Mouse (Mus musculus): ENCODE measurements around the gene Tatdn2. TPM values are rescaled to one million over a fixed set of nuclear protein-coding genes. Genes with fewer than 3 reads are reported as not detected.
"Not testable (repeated sequence)": the region's sequence is repeated elsewhere in the genome, so short reads cannot be mapped to it uniquely, and the experiment has no call there.

Tatdn2 gene
- polyA plus RNA-seq, 2 experiments = 1.9 to 22.0 TPM

- Histone ChIP-seq H3K9me3 (ENCODE audit: control insufficient read depth, low read length) (no peaks in the 10 kb centered on the region), H3K27me3 (ENCODE audit: control insufficient read depth, insufficient read depth, low read length) (no peaks in the 10 kb centered on the region), H3K4me3 (replicated peaks; ENCODE audit: low read length) (no peak overlapping the region), H3K9ac (ENCODE audit: low read depth, low read length, severe bottlenecking) (no peak overlapping the region), H3K4me2 (replicated peaks; ENCODE audit: low read depth, low read length, severe bottlenecking) (no peak overlapping the region), H3K27ac (replicated peaks; ENCODE audit: low read depth, low read length) (no peak overlapping the region), H3K4me1 (ENCODE audit: control insufficient read depth, insufficient read depth, low read length) (0 out of 2 replicates have a peak, but pooled peaks cover 14% of the 10 kb centered on the region), H3K36me3 (ENCODE audit: control insufficient read depth, insufficient read depth, low read length) (no peaks in the 10 kb centered on the region)
- WGBS = 84% methylated on average over 7 of the region's 7 CpGs
- TF ChIP-seq POLR2A (IDR thresholded peaks at IDR 0.05; ENCODE audit: borderline replicate concordance, extremely low read depth, insufficient read depth, insufficient read length) = no peak
- DNase-seq (ENCODE audit: low spot score) (no peak), ATAC-seq (ENCODE audit: low FRiP score, low read depth) (no peak)
These were observed 32.5 kb upstream of the Tatdn2 start for GRCm38 (mm10) chr6:113664305-113664704.

- TF ChIP-seq POLR2A (IDR thresholded peaks at IDR 0.05; ENCODE audit: borderline replicate concordance, extremely low read depth, insufficient read depth, insufficient read length) = no peak
- Histone ChIP-seq H3K4me2 (replicated peaks; ENCODE audit: low read depth, low read length, severe bottlenecking) (no peak overlapping the region), H3K9ac (ENCODE audit: low read depth, low read length, severe bottlenecking) (no peak overlapping the region), H3K27ac (replicated peaks; ENCODE audit: low read depth, low read length) (0 out of 2 replicates have a peak overlapping the region, but pooled peaks have one; percentile 26), H3K4me3 (replicated peaks; ENCODE audit: low read length) (no peak overlapping the region), H3K36me3 (ENCODE audit: control insufficient read depth, insufficient read depth, low read length) (no peaks in the 10 kb centered on the region), H3K27me3 (ENCODE audit: control insufficient read depth, insufficient read depth, low read length) (no peaks in the 10 kb centered on the region), H3K4me1 (ENCODE audit: control insufficient read depth, insufficient read depth, low read length) (0 out of 2 replicates have a peak, but pooled peaks cover 6% of the 10 kb centered on the region), H3K9me3 (ENCODE audit: control insufficient read depth, low read length) (no peaks in the 10 kb centered on the region)
- 42% methylated on average over 8 of the region's 8 CpGs for WGBS
- ATAC-seq (ENCODE audit: low FRiP score, low read depth) (no peak), DNase-seq (ENCODE audit: low spot score) (no peak)
These were observed 29.2 kb upstream of the Tatdn2 start for GRCm38 (mm10) chr6:113667611-113668122.

DNA sequence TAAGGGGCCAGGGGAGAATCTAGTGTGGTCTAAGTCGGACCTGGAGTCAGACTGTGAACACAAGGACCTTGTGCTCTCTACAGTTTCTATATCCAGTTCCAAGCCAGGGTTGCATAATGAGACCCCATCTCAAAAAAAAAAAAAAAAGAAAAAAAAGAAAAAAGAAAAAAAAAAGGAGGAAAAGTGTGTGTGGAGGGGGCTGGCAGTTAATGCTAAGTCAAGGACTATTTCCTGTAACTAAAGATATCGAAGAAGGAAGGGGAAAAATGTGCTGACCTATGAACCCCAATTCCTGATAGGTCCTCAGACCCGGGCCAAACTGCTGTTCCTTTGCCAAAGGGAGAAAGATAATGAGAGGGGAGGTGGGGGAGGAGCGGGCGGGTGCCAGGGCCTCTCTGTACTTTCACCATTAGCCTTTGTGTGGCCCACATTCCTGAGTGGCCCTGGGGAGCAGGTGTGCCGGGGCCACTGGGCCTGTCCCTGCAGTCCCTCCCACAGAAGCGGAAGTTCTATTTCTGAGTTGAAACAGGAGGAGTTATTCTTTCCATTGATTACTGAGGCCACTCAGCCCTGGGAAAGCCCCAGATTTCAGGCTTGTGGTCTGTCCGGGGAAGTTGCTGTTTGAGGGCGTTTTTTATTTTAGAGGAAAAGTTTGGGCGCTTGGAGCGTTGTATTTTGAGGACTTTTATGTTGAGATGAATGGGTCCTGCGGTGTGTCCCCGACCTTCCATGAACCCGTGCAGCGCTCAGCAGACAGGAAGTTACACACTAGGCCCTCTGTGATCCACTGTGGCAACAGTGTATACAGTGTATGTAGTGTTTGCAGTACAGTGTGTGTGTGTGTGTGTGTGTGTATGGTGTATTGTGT is 28.3 kb upstream of the Tatdn2 start:
- 40% methylated on average over 15 of the region's 15 CpGs for WGBS
- H3K9ac ChIP-seq (ENCODE audit: low read depth, low read length, severe bottlenecking) = no peak overlapping the region
- peak; percentile 26 for DNase-seq (ENCODE audit: low spot score)

DNA sequence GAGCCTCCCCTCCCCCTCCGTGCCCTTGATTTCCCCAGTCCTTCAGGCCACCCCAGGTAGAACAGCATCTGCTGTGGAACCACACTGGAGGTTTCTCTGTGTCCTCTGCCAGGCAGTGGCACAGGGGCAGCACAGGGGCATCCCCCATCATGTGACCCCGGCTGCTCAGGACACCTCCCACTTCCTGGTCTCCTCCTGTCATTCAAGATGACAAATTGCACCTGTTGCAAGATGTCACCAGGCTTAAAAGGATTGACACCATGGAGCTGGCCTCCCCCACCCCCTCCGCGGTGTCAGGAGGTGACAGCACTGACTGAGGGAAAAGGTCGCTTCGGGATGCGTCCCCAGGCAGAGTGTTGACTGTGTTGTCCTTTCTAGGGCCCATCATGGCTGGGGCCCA is 27.0 kb upstream of the Tatdn2 start:
- Histone ChIP-seq H3K36me3 (ENCODE audit: control insufficient read depth, insufficient read depth, low read length) (no peaks in the 10 kb centered on the region), H3K4me1 (ENCODE audit: control insufficient read depth, insufficient read depth, low read length) (0 out of 2 replicates have a peak, but pooled peaks cover 6% of the 10 kb centered on the region), H3K4me3 (replicated peaks; ENCODE audit: low read length) (no peak overlapping the region), H3K9ac (ENCODE audit: low read depth, low read length, severe bottlenecking) (no peak overlapping the region), H3K27me3 (ENCODE audit: control insufficient read depth, insufficient read depth, low read length) (no peaks in the 10 kb centered on the region), H3K27ac (replicated peaks; ENCODE audit: low read depth, low read length) (no peak overlapping the region), H3K9me3 (ENCODE audit: control insufficient read depth, low read length) (no peaks in the 10 kb centered on the region), H3K4me2 (replicated peaks; ENCODE audit: low read depth, low read length, severe bottlenecking) (no peak overlapping the region)
- DNase-seq (ENCODE audit: low spot score) = no peak
- no peak for ATAC-seq (ENCODE audit: low FRiP score, low read depth)
- TF ChIP-seq POLR2A (IDR thresholded peaks at IDR 0.05; ENCODE audit: borderline replicate concordance, extremely low read depth, insufficient read depth, insufficient read length) = no peak
- WGBS = 54% methylated on average over 7 of the region's 7 CpGs

More for the DNA sequence above, 28.3 kb upstream of the Tatdn2 start:
- H3K4me1 ChIP-seq (ENCODE audit: control insufficient read depth, insufficient read depth, low read length) = 0 out of 2 replicates have a peak, but pooled peaks cover 6% of the 10 kb centered on the region
- no peak for TF ChIP-seq POLR2A (IDR thresholded peaks at IDR 0.05; ENCODE audit: borderline replicate concordance, extremely low read depth, insufficient read depth, insufficient read length)
- peak overlapping the region; percentile 49 for H3K27ac ChIP-seq (replicated peaks; ENCODE audit: low read depth, low read length)
- ATAC-seq (ENCODE audit: low FRiP score, low read depth) = peak; percentile 68
- no peaks in the 10 kb centered on the region for H3K36me3 ChIP-seq (ENCODE audit: control insufficient read depth, insufficient read depth, low read length)
- no peaks in the 10 kb centered on the region for H3K27me3 ChIP-seq (ENCODE audit: control insufficient read depth, insufficient read depth, low read length)
- H3K4me2 ChIP-seq (replicated peaks; ENCODE audit: low read depth, low read length, severe bottlenecking) = no peak overlapping the region
- no peaks in the 10 kb centered on the region for H3K9me3 ChIP-seq (ENCODE audit: control insufficient read depth, low read length)
- no peak overlapping the region for H3K4me3 ChIP-seq (replicated peaks; ENCODE audit: low read length)

- not testable (repeated sequence) for H3K36me3 ChIP-seq (ENCODE audit: control insufficient read depth, insufficient read depth, low read length); H3K9me3 ChIP-seq (ENCODE audit: control insufficient read depth, low read length); ATAC-seq (ENCODE audit: low FRiP score, low read depth); H3K4me2 ChIP-seq (replicated peaks; ENCODE audit: low read depth, low read length, severe bottlenecking); DNase-seq (ENCODE audit: low spot score); H3K27ac ChIP-seq (replicated peaks; ENCODE audit: low read depth, low read length); H3K27me3 ChIP-seq (ENCODE audit: control insufficient read depth, insufficient read depth, low read length); H3K4me1 ChIP-seq (ENCODE audit: control insufficient read depth, insufficient read depth, low read length); H3K9ac ChIP-seq (ENCODE audit: low read depth, low read length, severe bottlenecking); H3K4me3 ChIP-seq (replicated peaks; ENCODE audit: low read length)
- 89% methylated on average over 1 of the region's 1 CpGs for WGBS
These were observed 24.8 kb upstream of the Tatdn2 start for GRCm38 (mm10) chr6:113672029-113672428.
